Mouse (Mus musculus): ENCODE data around the gene Gm4133.
"Not testable (repeated sequence)": the region's sequence is repeated elsewhere in the genome, so short reads cannot be mapped to it uniquely, and the experiment has no call there.

The Gm4133 gene

GRCm38 (mm10) chr7:20333965-20334364 is at the start of gene Gm4133:
Gene Gm4133 (minus strand): TSS chr7:20334065.
- in situ Hi-C loops (cut with MboI, MseI) = loop anchor here (25.0 kb wide), 1 partner anchor 453 kb away; the partner anchor contains the start of gene Vmn1r113

DNA sequence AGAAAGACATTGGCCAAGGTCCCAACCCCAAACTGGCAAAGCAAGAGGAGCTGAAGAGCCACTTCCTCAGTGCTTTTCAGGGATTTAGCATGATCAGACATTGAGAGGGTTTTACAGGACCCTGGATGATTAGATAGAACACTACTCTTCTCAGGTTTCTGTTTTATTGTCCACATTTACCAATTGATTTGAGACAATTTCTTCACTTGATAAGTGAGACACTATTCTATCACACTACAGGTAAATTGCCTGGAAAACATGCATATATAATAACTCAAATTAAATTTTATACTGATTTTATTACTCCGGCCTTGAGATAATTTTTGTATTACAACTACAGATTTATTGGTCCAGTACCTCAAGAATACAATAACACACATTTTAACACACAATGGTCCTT is 41.4 kb upstream of the Gm4133 start, which contains the start of gene Gm5728:
Gm5728 (minus strand) TSS at position 101 of the 400 bp plus-strand sequence.
- in situ Hi-C loops (cut with MboI, MseI) = not testable (repeated sequence)
